Mouse (Mus musculus) lung, postnatal 0 days (tissue): ENCODE results near the gene Pla2g1b.

ENCODE experiments used
- CTCF ChIP-seq: IDR thresholded peaks from 2 replicates; pipeline ENCODE4 v1.5.1; 2016; ENCODE audit warnings: antibody characterized with exemption, mild to moderate bottlenecking
- EP300 ChIP-seq: IDR thresholded peaks from 2 replicates; pipeline ENCODE4 v1.6.1; 2016; ENCODE audit warnings: antibody characterized with exemption, mild to moderate bottlenecking, control low read depth

- TF ChIP-seq CTCF (no peak), EP300 (no peak)
Measured at GRCm38 (mm10) chr5:115484996-115485395, 18.9 kb downstream of the Pla2g1b start.
